Mouse (Mus musculus) hindbrain, embryonic 12.5 days (tissue): ENCODE results near the gene Tm4sf19. TPM values are rescaled to one million over a fixed set of nuclear protein-coding genes. Genes with fewer than 3 reads are reported as not detected.

Experiments used
- ATAC-seq: fragments of 200-750 bp; cut with Nextera tagmentation; 2 replicates; pipeline ENCODE4 v1.8.0; 2017; ENCODE audit warnings: moderate TSS enrichment; ENCODE audit not compliant: low FRiP score
- H3K27ac ChIP-seq: fragments of 300-500 bp; sonication (generic); 2 replicates; pipeline ENCODE4 v1.5.1; 2016; ENCODE audit warnings: mild to moderate bottlenecking
- H3K27me3 ChIP-seq: fragments of 300-500 bp; sonication (generic); 2 replicates; pipeline ENCODE4 v1.6.1; 2016; ENCODE audit warnings: mild to moderate bottlenecking
- H3K36me3 ChIP-seq: fragments of 300-500 bp; sonication (generic); 2 replicates; pipeline ENCODE4 v1.6.1; 2016; ENCODE audit warnings: mild to moderate bottlenecking
- H3K4me1 ChIP-seq: fragments of 300-500 bp; sonication (generic); 2 replicates; pipeline ENCODE4 v1.6.1; 2016
- H3K4me2 ChIP-seq: fragments of 300-500 bp; sonication (generic); replicated peaks from 2 replicates; pipeline ENCODE4 v1.6.1; 2016; ENCODE audit warnings: mild to moderate bottlenecking
- H3K4me3 ChIP-seq: fragments of 300-500 bp; sonication (generic); 2 replicates; pipeline ENCODE4 v1.5.1; 2016; ENCODE audit warnings: mild to moderate bottlenecking
- H3K9ac ChIP-seq: fragments of 300-500 bp; sonication (generic); 2 replicates; pipeline ENCODE4 v1.6.1; 2016; ENCODE audit warnings: mild to moderate bottlenecking, moderate library complexity
- H3K9me3 ChIP-seq: fragments of 300-500 bp; sonication (generic); replicated peaks from 2 replicates; pipeline ENCODE4 v1.6.1; 2016; ENCODE audit warnings: mild to moderate bottlenecking
- WGBS: fragments of 180-500 bp; shearing (Covaris S2); methylation state at CpG from one replicate; pipeline ENCODE4 v1.1.7; 2016; 5-methylcytosine and 5-hydroxymethylcytosine counted together
- polyA plus RNA-seq: library from polyadenylated mRNA; unstranded; fragments of >200 nt; fragmentation: Nextera tagmentation; extraction: Ambion mirVana; gene quantifications from 2 replicates; pipeline ENCODE4 v1.2.1, GENCODE M21; 2016

Gene Tm4sf19
- polyA plus RNA-seq, 1 experiment from 2014 or later, result not detected

DNA sequence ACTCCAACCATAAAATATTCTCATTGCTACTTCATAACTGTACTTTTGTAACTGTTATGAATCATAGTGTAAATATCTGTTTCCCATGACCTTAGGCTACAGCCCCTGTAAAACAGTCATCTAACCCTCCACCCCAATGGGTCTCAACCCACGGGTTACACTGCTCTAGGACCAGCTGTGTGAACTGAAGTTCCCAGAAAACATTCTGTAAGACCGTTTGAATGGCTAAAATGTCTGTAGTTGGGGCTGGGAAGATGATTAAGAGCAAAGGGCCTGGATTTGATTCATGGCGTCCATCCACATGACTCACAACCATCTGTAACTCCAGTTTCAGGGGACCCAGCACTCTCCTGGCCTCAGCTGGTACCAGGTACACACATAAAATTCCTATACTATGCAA is 2.1 kb upstream of the Tm4sf19 start:
- Histone ChIP-seq H3K27me3 (no peaks in the 10 kb centered on the region), H3K4me3 (no peak overlapping the region)

DNA sequence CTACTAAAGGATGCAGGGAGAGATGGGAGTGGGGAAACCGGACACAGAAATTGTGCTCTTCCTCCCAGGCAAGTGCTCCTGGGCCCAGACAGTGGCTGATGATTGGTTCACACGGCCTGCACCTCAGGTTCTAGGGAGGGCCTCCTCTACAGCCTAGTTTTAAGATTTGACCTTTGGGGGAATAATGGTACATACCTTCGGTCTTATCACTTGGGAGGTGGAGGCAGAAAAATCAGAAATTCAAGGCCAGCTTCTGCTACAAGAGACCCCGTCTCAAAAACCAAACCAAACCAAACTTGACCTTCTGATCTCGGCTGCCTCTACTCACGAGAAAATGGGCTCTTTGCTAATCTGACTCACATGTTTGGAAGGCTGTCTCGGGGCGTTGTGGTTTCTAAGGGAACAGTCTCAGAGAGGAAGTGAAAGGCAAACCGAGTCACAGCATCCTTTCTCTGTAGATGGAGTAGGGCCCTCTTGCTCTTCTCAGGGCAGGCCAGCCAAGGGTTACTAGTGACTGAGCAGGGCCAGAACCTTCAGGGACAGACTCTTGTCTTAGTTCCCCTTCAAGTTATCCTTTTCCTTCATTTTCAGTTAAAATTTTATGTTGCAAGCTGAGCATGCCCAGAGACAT is 1.1 kb downstream of the Tm4sf19 start:
- no peaks in the 10 kb centered on the region for H3K9me3 ChIP-seq
- no peaks in the 10 kb centered on the region for H3K4me1 ChIP-seq
- H3K9ac ChIP-seq, result no peak overlapping the region
- no peak overlapping the region for H3K4me2 ChIP-seq
- WGBS, result 82% methylated on average over 9 of the region's 9 CpGs
- no peaks in the 10 kb centered on the region for H3K27me3 ChIP-seq
- ATAC-seq, result no peak
- H3K36me3 ChIP-seq, result no peaks in the 10 kb centered on the region
- no peak overlapping the region for H3K27ac ChIP-seq
- no peak overlapping the region for H3K4me3 ChIP-seq

More for the DNA sequence above, 2.1 kb upstream of the Tm4sf19 start:
- H3K4me1 ChIP-seq, result no peaks in the 10 kb centered on the region
- 77% methylated on average over 3 of the region's 3 CpGs for WGBS
- H3K27ac ChIP-seq, result no peak overlapping the region
- peaks cover 2% of the 10 kb centered on the region for H3K36me3 ChIP-seq
- H3K9ac ChIP-seq, result no peak overlapping the region
- H3K9me3 ChIP-seq, result no peaks in the 10 kb centered on the region
- H3K4me2 ChIP-seq, result no peak overlapping the region
- ATAC-seq, result no peak

DNA sequence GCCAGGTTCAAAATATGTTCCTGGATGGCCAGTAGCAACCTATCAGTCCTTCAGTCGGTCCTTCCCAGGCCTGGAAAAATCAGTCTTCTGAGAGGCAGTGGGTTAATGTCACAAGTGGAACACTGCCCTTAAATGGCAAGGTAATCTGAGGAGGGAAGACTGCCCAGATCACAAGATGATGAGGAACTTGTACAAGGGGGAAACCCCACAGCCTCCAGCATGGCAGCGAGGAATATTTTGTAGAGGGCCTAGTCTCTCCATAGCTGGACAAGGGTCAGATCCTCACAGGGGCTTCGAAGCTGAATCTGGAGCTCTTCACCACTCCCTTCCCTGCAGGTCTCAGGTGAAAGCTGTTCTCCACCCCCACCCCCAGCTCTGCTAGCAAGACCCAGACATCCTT is 2.5 kb downstream of the Tm4sf19 start:
- H3K36me3 ChIP-seq, result no peaks in the 10 kb centered on the region
- H3K27ac ChIP-seq, result no peak overlapping the region
- H3K9ac ChIP-seq, result no peak overlapping the region
- H3K4me1 ChIP-seq, result no peaks in the 10 kb centered on the region
- no peak overlapping the region for H3K4me2 ChIP-seq
- 76% methylated on average over 3 of the region's 3 CpGs for WGBS
- ATAC-seq, result no peak
- H3K27me3 ChIP-seq, result no peaks in the 10 kb centered on the region
- no peaks in the 10 kb centered on the region for H3K9me3 ChIP-seq
- no peak overlapping the region for H3K4me3 ChIP-seq

DNA sequence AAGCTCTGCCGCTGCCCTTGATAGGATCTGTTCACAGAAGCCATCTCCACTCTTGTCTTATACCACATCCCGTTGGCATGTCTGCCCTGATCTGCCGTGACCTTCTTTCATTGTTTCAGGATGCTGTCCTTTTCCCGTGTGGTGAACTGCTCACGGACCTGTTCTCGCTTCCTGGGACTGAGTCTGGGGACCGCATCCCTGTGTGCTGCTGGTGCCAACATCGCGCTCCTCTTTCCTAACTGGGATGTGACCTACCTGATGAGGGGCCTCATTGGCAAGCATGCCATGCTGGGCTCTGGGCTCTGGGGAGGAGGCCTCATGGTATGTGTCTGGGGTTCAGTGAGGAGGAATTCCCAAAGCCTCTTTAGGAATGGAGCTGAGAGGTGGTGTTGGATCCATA is 5.4 kb downstream of the Tm4sf19 start:
- no peaks in the 10 kb centered on the region for H3K36me3 ChIP-seq
- no peak overlapping the region for H3K9ac ChIP-seq
- H3K27ac ChIP-seq, result no peak overlapping the region
- H3K4me3 ChIP-seq, result no peak overlapping the region
- no peak overlapping the region for H3K4me2 ChIP-seq
- 84% methylated on average over 9 of the region's 9 CpGs for WGBS
- H3K4me1 ChIP-seq, result no peaks in the 10 kb centered on the region
- no peaks in the 10 kb centered on the region for H3K9me3 ChIP-seq
- no peak for ATAC-seq
- no peaks in the 10 kb centered on the region for H3K27me3 ChIP-seq

DNA sequence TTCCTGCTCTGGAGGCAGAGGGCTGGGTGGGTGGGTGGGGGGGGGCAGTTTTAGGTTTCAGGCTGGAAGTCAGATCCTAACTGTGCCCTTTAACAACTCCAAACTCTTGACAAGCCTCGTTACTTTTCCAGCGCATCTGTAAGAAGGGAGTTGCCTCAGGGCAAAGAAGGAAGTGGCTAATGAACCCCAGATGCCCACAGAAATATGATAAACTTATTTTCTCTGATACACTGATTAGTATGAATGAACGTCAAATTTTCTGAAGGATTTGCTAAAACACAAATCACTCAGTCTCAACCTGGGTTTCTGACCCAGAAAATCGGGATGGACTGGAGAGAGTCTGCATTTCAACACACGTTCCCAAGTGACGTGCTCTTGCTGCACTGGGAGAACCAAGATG is 6.4 kb downstream of the Tm4sf19 start:
- H3K36me3 ChIP-seq, result no peaks in the 10 kb centered on the region
- WGBS, result 76% methylated on average over 6 of the region's 6 CpGs
- H3K9ac ChIP-seq, result no peak overlapping the region
- no peak overlapping the region for H3K27ac ChIP-seq
- no peaks in the 10 kb centered on the region for H3K27me3 ChIP-seq
- no peak overlapping the region for H3K4me2 ChIP-seq
- no peaks in the 10 kb centered on the region for H3K4me1 ChIP-seq
- no peak for ATAC-seq
- H3K4me3 ChIP-seq, result no peak overlapping the region
- no peaks in the 10 kb centered on the region for H3K9me3 ChIP-seq

DNA sequence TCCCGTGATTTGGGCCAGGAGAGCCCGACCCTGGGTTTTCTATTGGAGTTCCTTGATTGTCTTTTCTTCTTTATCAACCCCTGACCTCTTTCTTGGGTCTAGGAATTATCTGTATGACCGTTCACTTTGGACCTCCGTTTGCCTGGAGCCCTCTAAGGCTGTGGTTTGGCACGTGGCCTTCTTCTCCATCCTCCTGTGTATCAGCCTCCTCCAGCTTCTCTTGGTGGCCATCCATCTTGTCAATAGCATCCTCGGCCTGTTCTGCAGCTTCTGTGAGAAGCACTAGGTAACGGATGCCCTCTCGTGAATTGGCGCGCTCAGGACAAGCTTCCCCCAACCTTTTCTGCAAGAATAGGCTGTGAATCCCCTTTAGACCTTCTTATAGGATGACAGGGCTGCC is 7.4 kb downstream of the Tm4sf19 start:
- Histone ChIP-seq H3K36me3 (no peaks in the 10 kb centered on the region), H3K4me1 (no peaks in the 10 kb centered on the region), H3K27ac (no peak overlapping the region), H3K27me3 (no peaks in the 10 kb centered on the region), H3K4me3 (no peak overlapping the region), H3K9ac (no peak overlapping the region), H3K4me2 (no peak overlapping the region), H3K9me3 (no peaks in the 10 kb centered on the region)
- 83% methylated on average over 10 of the region's 10 CpGs for WGBS
- no peak for ATAC-seq

DNA sequence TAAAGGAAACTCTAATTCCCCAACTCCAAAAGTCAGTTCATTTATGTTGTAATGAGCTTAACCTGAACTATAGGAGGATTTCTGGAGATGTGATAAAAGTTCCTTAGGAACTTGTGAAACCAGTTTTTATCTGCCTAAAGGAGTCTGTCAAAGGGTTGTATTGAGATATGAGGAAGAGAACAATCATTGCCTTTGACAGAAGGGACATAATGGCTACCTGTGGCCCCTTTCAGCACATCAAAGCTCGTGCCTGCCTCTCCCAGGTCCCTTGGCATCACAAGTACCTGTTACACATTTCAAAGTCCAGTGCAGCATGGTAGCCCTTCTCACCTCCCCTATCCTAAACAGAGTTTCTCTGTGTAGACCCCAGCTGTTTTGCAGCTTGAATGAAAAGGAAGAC is 17.2 kb downstream of the Tm4sf19 start:
- Histone ChIP-seq H3K27ac (no peak overlapping the region), H3K9ac (no peak overlapping the region), H3K4me1 (peaks cover 10% of the 10 kb centered on the region), H3K27me3 (no peaks in the 10 kb centered on the region), H3K4me3 (no peak overlapping the region), H3K9me3 (no peaks in the 10 kb centered on the region), H3K4me2 (no peak overlapping the region), H3K36me3 (no peaks in the 10 kb centered on the region)
- no peak for ATAC-seq
- 56% methylated on average over 1 of the region's 1 CpGs for WGBS

DNA sequence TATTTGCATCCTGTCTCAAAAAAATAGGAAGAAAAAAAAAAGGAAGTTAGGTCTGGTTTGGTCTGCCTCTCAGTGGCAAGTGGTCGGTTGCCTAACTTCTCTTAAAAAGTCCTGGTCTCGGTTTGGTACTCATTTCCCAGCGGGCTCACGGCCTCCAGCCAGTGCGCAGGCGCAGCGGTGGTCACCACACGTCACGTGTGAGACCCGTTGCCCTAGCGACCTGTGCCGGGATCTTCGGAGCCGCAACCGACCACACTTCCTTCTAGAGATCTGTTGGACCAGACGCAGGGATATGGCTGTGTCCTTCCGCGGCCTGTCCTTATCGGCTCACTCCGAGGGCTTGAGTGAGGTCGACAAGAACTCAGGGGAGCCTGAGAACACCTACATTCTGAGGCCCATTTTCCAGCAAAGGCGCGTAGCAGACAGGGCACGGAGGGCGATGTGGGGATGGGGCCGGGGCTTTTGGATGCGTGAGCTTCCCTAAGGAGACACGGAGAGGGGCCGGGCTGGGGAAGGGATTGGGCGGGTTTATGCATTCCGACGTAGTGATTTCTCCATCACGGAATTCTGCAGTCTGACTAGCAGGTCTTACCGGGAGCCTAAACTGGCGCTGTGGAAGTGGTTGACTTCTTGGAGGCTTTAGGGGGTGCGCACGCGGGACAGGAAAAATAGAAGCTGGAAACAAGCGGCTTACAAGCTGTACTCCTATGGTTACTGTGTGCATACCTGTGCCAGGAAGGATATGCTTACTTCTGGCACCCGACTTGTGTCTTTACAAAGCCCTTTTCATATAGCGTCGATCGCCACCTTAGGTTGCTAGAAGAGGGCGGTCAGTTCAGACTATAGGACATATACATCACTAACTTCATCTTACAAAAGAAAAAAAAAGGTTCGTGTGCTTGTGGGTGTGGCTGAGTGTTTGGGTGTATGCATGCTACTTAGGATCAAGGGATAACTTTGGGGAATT is 19.5 kb downstream of the Tm4sf19 start, which contains the start of gene Tctex1d2:
Gene Tctex1d2, plus strand, starts transcription at position 186 of the 967 bp plus-strand sequence.
- H3K4me3 ChIP-seq, result peak within 1 kb of the TSS; percentile 70
- no peaks in the 10 kb centered on the region for H3K27me3 ChIP-seq
- H3K4me1 ChIP-seq, result peaks cover 10% of the 10 kb centered on the region
- peak within 1 kb of the TSS; percentile 73 for H3K4me2 ChIP-seq
- H3K36me3 ChIP-seq, result no peaks in the 10 kb centered on the region
- ATAC-seq, result peak; percentile 94
- H3K9me3 ChIP-seq, result no peaks in the 10 kb centered on the region
- H3K9ac ChIP-seq, result peak within 1 kb of the TSS; percentile 77
- H3K27ac ChIP-seq, result peak within 1 kb of the TSS; percentile 93
- WGBS, result under 1% methylated on average over 45 of the region's 45 CpGs

DNA sequence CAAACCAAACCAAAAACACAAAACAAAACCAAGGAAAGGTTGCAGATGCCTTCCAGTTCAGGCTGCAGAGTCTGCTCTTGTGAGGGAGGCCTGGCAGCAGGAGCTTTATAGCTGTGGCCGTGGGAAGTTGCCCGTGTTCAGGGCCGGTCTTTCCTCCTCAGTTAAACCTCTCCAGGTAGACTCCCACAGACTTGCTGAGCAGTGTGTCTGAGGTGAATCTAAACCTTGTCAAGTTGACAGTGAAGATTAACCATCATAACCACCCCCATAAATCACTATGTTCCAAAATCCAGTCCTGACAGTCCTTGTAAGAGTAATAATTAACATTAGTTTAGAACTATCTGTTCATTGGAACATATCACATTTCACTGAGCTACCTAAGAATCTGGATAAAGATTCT is 27.2 kb downstream of the Tm4sf19 start:
- Histone ChIP-seq H3K4me1 (peaks cover 11% of the 10 kb centered on the region), H3K9me3 (no peaks in the 10 kb centered on the region), H3K4me2 (no peak overlapping the region), H3K9ac (no peak overlapping the region), H3K4me3 (no peak overlapping the region), H3K36me3 (no peaks in the 10 kb centered on the region), H3K27me3 (no peaks in the 10 kb centered on the region), H3K27ac (no peak overlapping the region)
- no peak for ATAC-seq
- WGBS, result 87% methylated on average over 3 of the region's 3 CpGs

DNA sequence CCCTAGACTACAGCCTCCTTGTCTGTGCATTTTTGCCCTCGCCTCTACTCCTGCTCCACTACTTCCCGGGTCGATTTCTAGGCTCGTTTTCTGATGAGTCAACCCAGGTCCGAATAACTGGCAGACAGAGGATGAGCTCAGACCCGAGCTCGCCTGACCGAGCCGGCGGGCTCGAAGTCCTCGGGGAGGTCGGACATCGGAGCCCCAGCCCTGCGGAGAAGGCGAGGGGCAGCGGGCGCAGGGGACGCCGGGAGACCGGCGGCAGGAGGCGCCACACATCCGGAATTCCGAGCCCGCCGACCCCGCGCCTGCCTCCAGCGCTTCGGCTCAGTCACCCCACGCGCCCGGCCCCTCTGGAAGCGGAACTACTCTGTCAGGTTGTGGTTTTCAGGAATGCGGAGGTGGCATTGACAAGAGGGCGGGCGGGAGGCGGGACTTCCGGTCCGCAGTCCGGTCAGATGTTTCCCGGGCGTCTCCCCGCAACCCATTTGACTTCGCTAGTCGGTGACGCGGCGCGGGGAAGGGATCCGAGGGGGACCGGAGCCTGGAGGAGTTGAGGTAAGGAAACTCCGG is 30.3 kb downstream of the Tm4sf19 start, which contains the start of gene Pcyt1a:
Gene Pcyt1a, plus strand, starts transcription at position 448 of the 573 bp plus-strand sequence.
- peaks cover 11% of the 10 kb centered on the region for H3K4me1 ChIP-seq
- peak within 1 kb of the TSS; percentile 92 for H3K4me2 ChIP-seq
- H3K9ac ChIP-seq, result peak within 1 kb of the TSS; percentile 82
- under 1% methylated on average over 54 of the region's 54 CpGs for WGBS
- peak within 1 kb of the TSS; percentile 94 for H3K27ac ChIP-seq
- peak; percentile 99 for ATAC-seq
- H3K27me3 ChIP-seq, result no peaks in the 10 kb centered on the region
- no peaks in the 10 kb centered on the region for H3K36me3 ChIP-seq
- no peaks in the 10 kb centered on the region for H3K9me3 ChIP-seq
- peak within 1 kb of the TSS; percentile 83 for H3K4me3 ChIP-seq

DNA sequence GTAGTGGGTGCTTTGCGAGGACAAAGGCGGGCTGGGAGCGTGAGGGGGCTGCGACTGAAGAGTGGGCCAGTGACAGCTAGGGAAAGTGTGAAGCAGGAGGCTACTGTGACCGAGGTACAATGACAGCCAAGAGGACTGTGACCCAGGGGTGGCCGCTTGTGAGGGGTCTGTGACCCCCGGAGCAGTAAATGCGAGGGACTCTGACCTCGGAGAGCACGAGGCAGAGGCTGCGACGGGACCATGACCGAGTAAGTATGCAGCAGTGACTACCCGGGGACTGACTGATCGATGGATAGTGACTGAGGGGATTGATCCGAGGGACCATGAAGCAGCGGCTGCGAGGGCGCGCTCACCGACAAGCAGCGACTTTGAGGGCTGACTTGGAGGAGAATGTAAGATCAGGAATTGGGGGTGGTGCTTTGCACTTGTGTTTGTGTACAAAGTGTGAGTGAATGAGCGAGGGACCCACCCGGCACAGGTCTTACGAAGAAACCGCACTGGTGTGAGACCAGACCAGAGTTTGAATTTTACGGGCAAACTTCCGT is 30.8 kb downstream of the Tm4sf19 start:
- no peak; the same call in 1 of the 2 replicates for ATAC-seq
- 3% methylated on average over 28 of the region's 28 CpGs for WGBS

DNA sequence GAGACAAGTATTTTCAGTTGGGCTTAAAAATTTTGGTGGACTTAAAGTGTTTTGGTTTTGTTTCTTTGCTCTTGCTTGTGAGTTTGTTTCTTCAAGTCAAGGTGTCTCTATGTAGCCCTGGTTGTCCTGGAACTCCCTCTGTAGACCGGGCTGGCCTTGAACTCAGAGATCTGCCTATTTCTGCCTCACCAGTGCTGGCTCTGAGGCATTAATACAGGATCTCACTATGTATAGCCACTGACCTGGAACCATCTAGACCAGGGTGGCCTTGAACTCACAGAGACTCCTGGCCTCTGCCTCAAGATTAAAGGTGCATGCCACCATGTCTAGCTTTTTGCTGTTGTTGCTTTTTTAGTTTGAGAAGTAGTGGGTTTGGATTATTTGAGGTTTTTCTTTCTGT is 31.6 kb downstream of the Tm4sf19 start:
- peak overlapping the region; percentile 92 for H3K4me2 ChIP-seq
- H3K27me3 ChIP-seq, result no peaks in the 10 kb centered on the region
- 90% methylated on average over 1 of the region's 1 CpGs for whole genome bisulfite sequencing
- H3K4me1 ChIP-seq, result peaks cover 11% of the 10 kb centered on the region
- no peaks in the 10 kb centered on the region for H3K9me3 ChIP-seq
- H3K9ac ChIP-seq, result peak overlapping the region; percentile 82; the same call in 1 of the 2 replicates
- 0 out of 2 replicates have a peak overlapping the region, but pooled peaks have one; percentile 83 for H3K4me3 ChIP-seq
- H3K27ac ChIP-seq, result no peak overlapping the region
- no peaks in the 10 kb centered on the region for H3K36me3 ChIP-seq
- ATAC-seq, result no peak

More for the DNA sequence above, 30.8 kb downstream of the Tm4sf19 start:
- H3K27ac ChIP-seq, result peak overlapping the region; percentile 94
- peak overlapping the region; percentile 92 for H3K4me2 ChIP-seq
- peak overlapping the region; percentile 83 for H3K4me3 ChIP-seq
- no peaks in the 10 kb centered on the region for H3K36me3 ChIP-seq
- H3K27me3 ChIP-seq, result no peaks in the 10 kb centered on the region
- H3K9ac ChIP-seq, result peak overlapping the region; percentile 82
- H3K9me3 ChIP-seq, result no peaks in the 10 kb centered on the region
- peaks cover 11% of the 10 kb centered on the region for H3K4me1 ChIP-seq
